Mouse (Mus musculus): ENCODE results near the gene Tpd52l1. TPM values are rescaled to one million over a fixed set of nuclear protein-coding genes. Genes with fewer than 3 reads are reported as not detected.

Tpd52l1 gene
- polyA plus RNA-seq, 1 experiment from 2014 or later, result 19.3 TPM

DNA sequence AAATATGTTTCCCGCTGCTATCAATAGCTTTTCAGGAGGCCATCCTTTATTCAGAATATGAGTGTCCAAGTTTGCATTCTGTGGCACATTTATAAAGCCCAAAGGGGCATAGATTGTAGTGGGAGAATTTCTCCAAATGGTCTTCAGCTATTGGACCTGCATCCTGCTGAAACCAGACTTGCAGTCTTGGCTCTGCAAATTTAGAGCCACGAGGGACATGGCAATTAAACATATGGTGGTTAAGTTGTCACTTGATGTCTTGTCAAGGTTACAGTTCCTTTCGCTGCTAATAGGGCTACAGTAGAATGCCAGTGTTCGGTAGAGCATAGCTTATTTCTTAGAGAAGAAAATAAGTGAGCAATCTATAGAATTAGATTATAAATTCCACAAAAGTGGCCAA lies 148.7 kb downstream of the Tpd52l1 start:
- H3K9me3 ChIP-seq (replicated peaks; ENCODE audit: control insufficient read depth, low read length), result no peaks in the 10 kb centered on the region
- no peaks in the 10 kb centered on the region for H3K36me3 ChIP-seq (ENCODE audit: control insufficient read depth, insufficient read depth, low read length)
- H3K4me2 ChIP-seq, result no peak overlapping the region
- whole genome bisulfite sequencing (ENCODE audit: insufficient replicate concordance), result 68% methylated on average over 4 of the region's 4 CpGs
- no peak overlapping the region for H3K4me3 ChIP-seq (ENCODE audit: low read depth, low read length)
- H3K27ac ChIP-seq (ENCODE audit: low read depth, low read length), result no peak overlapping the region
- no peak overlapping the region for H3K9ac ChIP-seq (ENCODE audit: low read depth, low read length)
- H3K4me1 ChIP-seq (ENCODE audit: control insufficient read depth, insufficient read depth, low read length), result no peaks in the 10 kb centered on the region
- H3K27me3 ChIP-seq (ENCODE audit: control insufficient read depth, insufficient read depth, low read length), result no peaks in the 10 kb centered on the region
- ATAC-seq (replicated peaks; ENCODE audit: insufficient number of reproducible peaks, low FRiP score, low TSS enrichment), result no peak

DNA sequence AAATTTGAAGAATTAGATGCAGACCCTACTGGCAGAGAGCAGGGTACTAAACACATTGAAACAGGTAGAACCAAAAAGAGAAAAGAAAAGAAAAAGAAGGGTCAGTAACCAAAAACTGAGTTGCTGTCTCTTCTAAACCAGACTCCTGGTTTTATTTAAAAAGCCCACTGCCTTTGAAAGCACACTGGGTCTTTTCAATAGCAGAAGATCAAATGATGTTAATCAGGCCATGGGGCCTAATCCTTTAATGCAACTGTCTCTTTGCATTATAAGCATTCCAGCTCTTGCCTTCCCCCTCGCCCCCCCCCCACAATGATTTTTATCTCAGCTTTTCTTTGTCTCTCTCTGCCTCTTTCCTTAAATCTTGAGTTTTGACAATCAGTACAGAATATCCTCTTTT lies 149.3 kb downstream of the Tpd52l1 start:
- H3K27me3 ChIP-seq (ENCODE audit: control insufficient read depth, insufficient read depth, low read length), result no peaks in the 10 kb centered on the region
- H3K4me3 ChIP-seq (ENCODE audit: low read depth, low read length), result no peak overlapping the region
- H3K36me3 ChIP-seq (ENCODE audit: control insufficient read depth, insufficient read depth, low read length), result no peaks in the 10 kb centered on the region
- no peaks in the 10 kb centered on the region for H3K9me3 ChIP-seq (replicated peaks; ENCODE audit: control insufficient read depth, low read length)
- WGBS (ENCODE audit: insufficient replicate concordance), result 63% methylated on average over 1 of the region's 1 CpGs
- no peaks in the 10 kb centered on the region for H3K4me1 ChIP-seq (ENCODE audit: control insufficient read depth, insufficient read depth, low read length)
- H3K9ac ChIP-seq (ENCODE audit: low read depth, low read length), result no peak overlapping the region
- ATAC-seq (replicated peaks; ENCODE audit: insufficient number of reproducible peaks, low FRiP score, low TSS enrichment), result no peak
- H3K27ac ChIP-seq (ENCODE audit: low read depth, low read length), result no peak overlapping the region
- no peak overlapping the region for H3K4me2 ChIP-seq

DNA sequence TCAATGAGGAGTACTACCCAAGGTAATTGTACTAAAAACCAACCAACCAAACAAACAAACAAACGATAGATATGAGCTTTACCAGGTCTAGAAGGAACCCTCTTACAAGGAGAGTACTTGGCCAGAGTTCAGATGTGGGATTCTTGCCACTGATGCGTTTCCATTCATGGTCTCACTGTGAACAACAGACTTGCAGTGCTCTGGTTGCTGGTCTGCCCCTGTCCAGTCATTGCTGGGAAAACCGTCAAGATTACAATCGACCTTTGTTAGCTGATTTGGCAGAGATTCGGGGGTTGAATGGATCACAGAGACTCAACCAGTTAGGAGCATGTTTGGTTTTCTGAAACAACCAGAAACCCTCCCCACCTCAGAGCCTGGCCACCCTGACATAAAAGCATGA lies 150.1 kb downstream of the Tpd52l1 start:
- WGBS (ENCODE audit: insufficient replicate concordance), result 63% methylated on average over 5 of the region's 5 CpGs
- H3K36me3 ChIP-seq (ENCODE audit: control insufficient read depth, insufficient read depth, low read length), result no peaks in the 10 kb centered on the region
- no peak overlapping the region for H3K4me3 ChIP-seq (ENCODE audit: low read depth, low read length)
- H3K4me1 ChIP-seq (ENCODE audit: control insufficient read depth, insufficient read depth, low read length), result no peaks in the 10 kb centered on the region
- no peak overlapping the region for H3K4me2 ChIP-seq
- ATAC-seq (replicated peaks; ENCODE audit: insufficient number of reproducible peaks, low FRiP score, low TSS enrichment), result no peak
- no peak overlapping the region for H3K9ac ChIP-seq (ENCODE audit: low read depth, low read length)
- no peak overlapping the region for H3K27ac ChIP-seq (ENCODE audit: low read depth, low read length)
- H3K9me3 ChIP-seq (replicated peaks; ENCODE audit: control insufficient read depth, low read length), result no peaks in the 10 kb centered on the region
- H3K27me3 ChIP-seq (ENCODE audit: control insufficient read depth, insufficient read depth, low read length), result no peaks in the 10 kb centered on the region

DNA sequence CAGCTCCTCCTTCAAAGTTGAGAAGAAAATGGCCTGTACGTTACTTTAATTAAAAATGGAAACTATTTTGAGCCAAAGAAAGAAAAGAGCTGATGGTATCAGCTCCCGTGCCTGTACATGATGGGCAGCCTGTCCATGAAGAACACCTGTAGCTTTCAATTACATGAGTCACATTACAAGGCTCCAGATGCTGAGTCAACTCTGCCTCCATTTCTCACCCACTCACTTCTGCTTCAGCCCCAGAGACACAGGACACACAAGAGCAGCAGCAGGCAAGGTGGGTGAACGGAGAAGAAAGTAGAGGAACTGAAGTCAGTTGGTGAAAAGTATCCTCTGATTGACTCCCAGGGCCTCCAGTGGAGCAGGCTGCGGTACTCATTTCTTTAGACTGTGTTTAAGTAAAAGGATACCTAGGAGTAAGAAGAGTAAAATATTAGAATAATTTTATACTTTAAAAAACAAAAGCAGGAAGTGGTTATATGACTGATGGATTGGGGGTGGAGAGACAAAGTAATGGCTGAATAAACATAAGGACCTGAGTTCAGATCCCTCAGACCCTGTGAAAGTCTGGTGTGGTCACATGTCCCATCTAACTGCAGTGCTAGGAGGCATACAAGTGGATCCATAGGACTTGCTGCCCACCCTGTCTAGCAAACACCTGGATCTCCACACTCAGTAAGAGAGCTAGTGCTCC lies 156.9 kb downstream of the Tpd52l1 start:
- Histone ChIP-seq H3K9me3 (replicated peaks; ENCODE audit: control insufficient read depth, low read length) (no peaks in the 10 kb centered on the region), H3K27me3 (ENCODE audit: control insufficient read depth, insufficient read depth, low read length) (no peaks in the 10 kb centered on the region), H3K36me3 (ENCODE audit: control insufficient read depth, insufficient read depth, low read length) (no peaks in the 10 kb centered on the region), H3K27ac (ENCODE audit: low read depth, low read length) (no peak overlapping the region), H3K9ac (ENCODE audit: low read depth, low read length) (no peak overlapping the region), H3K4me2 (no peak overlapping the region), H3K4me1 (ENCODE audit: control insufficient read depth, insufficient read depth, low read length) (no peaks in the 10 kb centered on the region), H3K4me3 (ENCODE audit: low read depth, low read length) (no peak overlapping the region)
- WGBS (ENCODE audit: insufficient replicate concordance), result 83% methylated on average over 4 of the region's 4 CpGs
- ATAC-seq (replicated peaks; ENCODE audit: insufficient number of reproducible peaks, low FRiP score, low TSS enrichment), result no peak

DNA sequence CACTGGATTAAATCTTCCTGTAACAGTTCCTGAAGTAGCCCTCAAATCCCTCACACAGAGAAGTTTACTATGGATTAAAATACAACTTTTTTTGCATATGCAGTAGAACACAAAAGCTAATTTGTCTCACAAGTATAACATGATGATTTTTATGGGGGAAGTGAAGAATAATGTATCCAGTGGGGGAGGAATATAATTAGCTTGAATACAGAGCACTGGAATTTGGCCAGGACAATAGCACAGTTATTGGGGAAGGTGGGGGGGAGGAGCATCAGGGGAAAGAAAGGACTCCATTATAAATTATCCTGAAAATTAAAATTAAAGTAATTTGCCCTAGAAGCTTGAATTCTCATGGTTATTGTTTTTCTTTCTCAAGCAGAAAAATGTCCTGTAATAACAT lies 158.0 kb downstream of the Tpd52l1 start:
- no peak overlapping the region for H3K4me3 ChIP-seq (ENCODE audit: low read depth, low read length)
- no peak overlapping the region for H3K9ac ChIP-seq (ENCODE audit: low read depth, low read length)
- no peaks in the 10 kb centered on the region for H3K9me3 ChIP-seq (replicated peaks; ENCODE audit: control insufficient read depth, low read length)
- H3K27ac ChIP-seq (ENCODE audit: low read depth, low read length), result no peak overlapping the region
- ATAC-seq (replicated peaks; ENCODE audit: insufficient number of reproducible peaks, low FRiP score, low TSS enrichment), result no peak
- H3K36me3 ChIP-seq (ENCODE audit: control insufficient read depth, insufficient read depth, low read length), result no peaks in the 10 kb centered on the region
- no peaks in the 10 kb centered on the region for H3K27me3 ChIP-seq (ENCODE audit: control insufficient read depth, insufficient read depth, low read length)
- H3K4me2 ChIP-seq, result no peak overlapping the region
- H3K4me1 ChIP-seq (ENCODE audit: control insufficient read depth, insufficient read depth, low read length), result no peaks in the 10 kb centered on the region

Other genes with a start within 250 kb of the Tpd52l1 start
- 55.4 and 57.0 TPM in 2 replicates for gene Hddc2, start 132.6 kb downstream of the Tpd52l1 start, polyA plus RNA-seq (2014; fragmentation: Nextera tagmentation; extraction: Ambion mirVana)
- gene Rnf217, start 163.2 kb upstream of the Tpd52l1 start, polyA plus RNA-seq (2014; fragmentation: Nextera tagmentation; extraction: Ambion mirVana), result 1.3 and 1.6 TPM in 2 replicates